Mouse (Mus musculus) lung, adult 2 months (tissue): Measurements from ENCODE around the gene Aim2.

Source experiments
- CTCF ChIP-seq: fragments of 200-500 bp; IDR thresholded peaks from 2 replicates; pipeline ENCODE4 v1.5.1; 2011; ENCODE audit warnings: mild to moderate bottlenecking, low read length, control low read depth; ENCODE audit not compliant: insufficient read depth
- POLR2A ChIP-seq: fragments of 200-500 bp; IDR thresholded peaks from 2 replicates; pipeline ENCODE4 v1.6.1; 2011; ENCODE audit warnings: low read depth, mild to moderate bottlenecking, control low read depth, low read length, borderline replicate concordance; ENCODE audit errors: extremely low read depth

- TF ChIP-seq POLR2A (no peak), CTCF (no peak)
Measured at GRCm38 (mm10) chr1:173348527-173348926, 2.2 kb upstream of the Aim2 start.
